Mouse (Mus musculus): Measurements from ENCODE around the gene Gm20716. TPM values are rescaled to one million over a fixed set of nuclear protein-coding genes. Genes with fewer than 3 reads are reported as not detected.

Gene Gm20716
- total and polyA plus RNA-seq, 3 experiments, result 24.4 to 29.4 TPM; not detected in 1

DNA sequence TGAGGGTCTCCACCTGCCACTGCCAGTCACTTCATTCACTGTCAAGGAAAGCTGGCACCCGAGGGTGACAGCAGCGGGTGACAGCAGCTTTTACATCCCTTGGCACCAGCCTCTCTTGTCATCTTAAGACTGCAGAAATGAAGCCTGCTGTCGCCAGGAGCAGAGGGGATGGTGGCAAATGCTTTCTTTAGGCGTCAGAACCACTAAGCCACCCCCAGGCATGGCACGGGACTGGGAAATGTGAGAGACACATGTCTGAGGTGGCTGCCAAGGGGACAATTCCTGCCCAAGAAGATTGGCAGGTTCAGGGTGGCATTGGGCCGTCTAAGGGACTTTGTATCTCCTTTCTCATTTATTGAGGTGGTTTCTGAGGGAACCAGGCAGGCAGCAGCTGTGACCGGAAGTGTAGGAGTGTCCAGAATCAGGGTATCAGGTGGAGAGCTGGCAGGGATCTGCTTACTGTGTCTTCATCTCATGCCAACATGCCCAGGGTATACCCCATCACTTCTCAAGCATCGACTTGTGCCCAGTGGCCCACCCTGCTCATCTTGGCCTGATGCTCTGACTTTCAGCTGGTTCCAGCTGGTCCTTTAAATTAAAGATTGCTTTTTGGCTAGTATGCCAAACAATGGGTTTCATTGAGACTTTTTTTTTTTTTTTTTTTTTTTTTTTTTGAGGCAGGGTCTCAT lies 18.1 kb upstream of the Gm20716 start:
- Histone ChIP-seq H3K4me3 (ENCODE audit: control insufficient read depth in 1 of 2, insufficient read depth in 1 of 2, low read depth in 2 of 2, low read length in 2 of 2) (no peak overlapping the region), H3K79me2 (ENCODE audit: control insufficient read depth, insufficient read depth, low read length, poor library complexity) (no peaks in the 10 kb centered on the region), H3K4me1 (ENCODE audit: control insufficient read depth in 1 of 2, insufficient read depth in 2 of 2, low read length in 2 of 2) (no peaks in the 10 kb centered on the region), H3K9me3 (replicated peaks; ENCODE audit: insufficient read depth, low read length) (no peaks in the 10 kb centered on the region), H3K27me3 (ENCODE audit: control insufficient read depth in 1 of 2, insufficient read depth in 2 of 2, low read length in 2 of 2) (no peaks in the 10 kb centered on the region), H3K27ac (ENCODE audit: control insufficient read depth, low read depth, low read length) (no peak overlapping the region), H3K36me3 (ENCODE audit: control insufficient read depth in 1 of 2, insufficient read depth in 2 of 2, low read length in 2 of 2) (no peaks in the 10 kb centered on the region), H3K9ac (ENCODE audit: control insufficient read depth, low read depth, low read length, poor library complexity, severe bottlenecking) (no peak overlapping the region)
- TF ChIP-seq CHD1 (IDR thresholded peaks at IDR 0.05; ENCODE audit: low read depth, low read length), result no peak
- no peak for TF ChIP-seq MAX (IDR thresholded peaks at IDR 0.05; ENCODE audit: low read length)
- TF ChIP-seq TAL1 (IDR thresholded peaks at IDR 0.05; ENCODE audit: low read length), result no peak
- no peak for TF ChIP-seq MXI1 (IDR thresholded peaks at IDR 0.05; ENCODE audit: low read depth, low read length)
- no peak for DNase-seq (ENCODE audit: low read depth, low spot score)

GRCm38 (mm10) chr2:168245571-168245970 lies 15.4 kb upstream of the Gm20716 start:
- H3K36me3 ChIP-seq (ENCODE audit: control insufficient read depth in 1 of 2, insufficient read depth in 2 of 2, low read length in 2 of 2), result no peaks in the 10 kb centered on the region
- DNase-seq (ENCODE audit: low read depth, low spot score), result no peak
- H3K79me2 ChIP-seq (ENCODE audit: control insufficient read depth, insufficient read depth, low read length, poor library complexity), result no peaks in the 10 kb centered on the region
- H3K4me3 ChIP-seq (ENCODE audit: control insufficient read depth in 1 of 2, insufficient read depth in 1 of 2, low read depth in 2 of 2, low read length in 2 of 2), result no peak overlapping the region
- no peaks in the 10 kb centered on the region for H3K27me3 ChIP-seq (ENCODE audit: control insufficient read depth in 1 of 2, insufficient read depth in 2 of 2, low read length in 2 of 2)
- H3K27ac ChIP-seq (ENCODE audit: control insufficient read depth, low read depth, low read length), result no peak overlapping the region
- no peaks in the 10 kb centered on the region for H3K4me1 ChIP-seq (ENCODE audit: control insufficient read depth in 1 of 2, insufficient read depth in 2 of 2, low read length in 2 of 2)
- H3K9ac ChIP-seq (ENCODE audit: control insufficient read depth, low read depth, low read length, poor library complexity, severe bottlenecking), result no peak overlapping the region
- no peaks in the 10 kb centered on the region for H3K9me3 ChIP-seq (replicated peaks; ENCODE audit: insufficient read depth, low read length)
- TF ChIP-seq GABPA (IDR thresholded peaks at IDR 0.05; ENCODE audit: low read depth, low read length), result no peak
- no peak for TF ChIP-seq USF1 (IDR thresholded peaks at IDR 0.05; ENCODE audit: low read depth, low read length)
- no peak for TF ChIP-seq TBP (IDR thresholded peaks at IDR 0.05; ENCODE audit: low read depth, low read length)

GRCm38 (mm10) chr2:168243278-168243677 lies 13.1 kb upstream of the Gm20716 start:
- DNase-seq (ENCODE audit: low read depth, low spot score), result no peak
- no peaks in the 10 kb centered on the region for H3K36me3 ChIP-seq (ENCODE audit: control insufficient read depth in 1 of 2, insufficient read depth in 2 of 2, low read length in 2 of 2)
- no peak overlapping the region for H3K27ac ChIP-seq (ENCODE audit: control insufficient read depth, low read depth, low read length)
- no peaks in the 10 kb centered on the region for H3K27me3 ChIP-seq (ENCODE audit: control insufficient read depth in 1 of 2, insufficient read depth in 2 of 2, low read length in 2 of 2)
- no peak overlapping the region for H3K4me3 ChIP-seq (ENCODE audit: control insufficient read depth in 1 of 2, insufficient read depth in 1 of 2, low read depth in 2 of 2, low read length in 2 of 2)
- no peaks in the 10 kb centered on the region for H3K4me1 ChIP-seq (ENCODE audit: control insufficient read depth in 1 of 2, insufficient read depth in 2 of 2, low read length in 2 of 2)
- H3K9ac ChIP-seq (ENCODE audit: control insufficient read depth, low read depth, low read length, poor library complexity, severe bottlenecking), result no peak overlapping the region
- H3K9me3 ChIP-seq (replicated peaks; ENCODE audit: insufficient read depth, low read length), result no peaks in the 10 kb centered on the region
- no peak for TF ChIP-seq POLR2A (IDR thresholded peaks at IDR 0.05; ENCODE audit: control insufficient read depth in 1 of 2, insufficient read depth in 1 of 2, low read depth in 1 of 2, low read length in 2 of 2, poor library complexity in 1 of 2)
- TF ChIP-seq MYC (IDR thresholded peaks at IDR 0.05; ENCODE audit: low read depth, low read length), result no peak
- no peak for TF ChIP-seq ZC3H11A (IDR thresholded peaks at IDR 0.05; ENCODE audit: low read depth, low read length)
- no peak for TF ChIP-seq ETS1 (IDR thresholded peaks at IDR 0.05; ENCODE audit: low read depth, low read length)
- TF ChIP-seq MAX (IDR thresholded peaks at IDR 0.05; ENCODE audit: low read length), result no peak
- TF ChIP-seq CTCF (IDR thresholded peaks at IDR 0.05 in 2 of 3, conservative IDR thresholded peaks at IDR 0.05 in 1 of 3; ENCODE audit: control insufficient read depth in 1 of 3, insufficient read depth in 1 of 3, low read depth in 2 of 3, low read length in 3 of 3, poor library complexity in 1 of 3, severe bottlenecking in 1 of 3), result 0 out of 6 replicates have a peak, but pooled peaks of 2 of the 3 experiments have one; percentile 0 to 9
- TF ChIP-seq GATA1 (IDR thresholded peaks at IDR 0.05; ENCODE audit: low read depth, low read length), result no peak
- no peaks in the 10 kb centered on the region for H3K79me2 ChIP-seq (ENCODE audit: control insufficient read depth, insufficient read depth, low read length, poor library complexity)

All from MEL (cell line).